Mouse (Mus musculus): ENCODE measurements around the gene Borcs7. TPM values are rescaled to one million over a fixed set of nuclear protein-coding genes. Genes with fewer than 3 reads are reported as not detected.

Gene Borcs7
- polyA plus RNA-seq, 1 experiment, result 0.10 TPM

- H3K9me3 ChIP-seq (ENCODE audit: control insufficient read depth, low read length), result no peaks in the 10 kb centered on the region
- TF ChIP-seq TAL1 (IDR thresholded peaks at IDR 0.05; ENCODE audit: low read length) (no peak), GATA1 (IDR thresholded peaks at IDR 0.05; ENCODE audit: low read length) (no peak)
- H3K36me3 ChIP-seq (ENCODE audit: control insufficient read depth), result no peaks in the 10 kb centered on the region; the same call in 1 of the 2 replicates
- no peak overlapping the region for H3K4me3 ChIP-seq (replicated peaks)
- H3K4me1 ChIP-seq (ENCODE audit: control insufficient read depth), result peaks cover 4% of the 10 kb centered on the region
- peaks cover 19% of the 10 kb centered on the region for H3K27me3 ChIP-seq (ENCODE audit: control insufficient read depth)
Measured at GRCm38 (mm10) chr19:46701156-46701555, 11.4 kb downstream of the Borcs7 start.

- peaks cover 20% of the 10 kb centered on the region for H3K27me3 ChIP-seq (ENCODE audit: control insufficient read depth)
- H3K4me3 ChIP-seq (replicated peaks), result no peak overlapping the region
- TF ChIP-seq TAL1 (IDR thresholded peaks at IDR 0.05; ENCODE audit: low read length), result no peak
- TF ChIP-seq GATA1 (IDR thresholded peaks at IDR 0.05; ENCODE audit: low read length), result no peak
- H3K4me1 ChIP-seq (ENCODE audit: control insufficient read depth), result peaks cover 22% of the 10 kb centered on the region
- no peaks in the 10 kb centered on the region for H3K9me3 ChIP-seq (ENCODE audit: control insufficient read depth, low read length)
- no peaks in the 10 kb centered on the region for H3K36me3 ChIP-seq (ENCODE audit: control insufficient read depth)
Measured at GRCm38 (mm10) chr19:46705779-46706495, 16.2 kb downstream of the Borcs7 start.

- H3K4me3 ChIP-seq (replicated peaks), result peak overlapping the region; percentile 66
- no peaks in the 10 kb centered on the region for H3K36me3 ChIP-seq (ENCODE audit: control insufficient read depth)
- H3K9me3 ChIP-seq (ENCODE audit: control insufficient read depth, low read length), result no peaks in the 10 kb centered on the region
- peaks cover 20% of the 10 kb centered on the region for H3K27me3 ChIP-seq (ENCODE audit: control insufficient read depth)
- H3K4me1 ChIP-seq (ENCODE audit: control insufficient read depth), result peaks cover 22% of the 10 kb centered on the region
- no peak for TF ChIP-seq GATA1 (IDR thresholded peaks at IDR 0.05; ENCODE audit: low read length)
- TF ChIP-seq TAL1 (IDR thresholded peaks at IDR 0.05; ENCODE audit: low read length), result no peak
Measured at GRCm38 (mm10) chr19:46706540-46707295, 17.0 kb downstream of the Borcs7 start.

- Histone ChIP-seq H3K9me3 (ENCODE audit: control insufficient read depth, low read length) (no peaks in the 10 kb centered on the region), H3K4me1 (ENCODE audit: control insufficient read depth) (peaks cover 22% of the 10 kb centered on the region), H3K27me3 (ENCODE audit: control insufficient read depth) (peaks cover 20% of the 10 kb centered on the region), H3K4me3 (replicated peaks) (peak within 1 kb of the TSS; percentile 66), H3K36me3 (ENCODE audit: control insufficient read depth) (no peaks in the 10 kb centered on the region)
- TF ChIP-seq TAL1 (IDR thresholded peaks at IDR 0.05; ENCODE audit: low read length) (no peak), GATA1 (IDR thresholded peaks at IDR 0.05; ENCODE audit: low read length) (no peak)
Measured at GRCm38 (mm10) chr19:46707296-46708151, 17.8 kb downstream of the Borcs7 start, which contains the start of gene As3mt. Gene As3mt, plus strand, starts transcription at chr19:46707458.

DNA sequence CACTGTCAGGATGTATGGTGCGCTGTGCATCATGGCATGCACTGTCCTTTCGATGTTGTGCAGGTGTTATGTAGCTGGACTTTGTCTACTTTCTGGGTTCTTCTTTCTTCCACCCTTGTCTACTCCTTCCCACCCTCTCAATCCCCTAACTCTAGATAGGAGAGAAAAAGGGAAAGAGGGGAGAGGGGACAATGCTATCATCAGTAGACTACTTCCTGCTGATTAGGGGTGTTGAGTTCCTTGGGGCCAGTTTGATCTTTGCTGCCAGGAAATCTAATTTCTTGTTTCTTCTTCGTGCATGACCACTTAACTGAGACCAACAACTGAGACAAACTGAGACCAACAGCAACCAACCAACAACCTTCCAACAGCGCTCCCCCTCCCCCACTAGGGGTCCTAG is 20.9 kb downstream of the Borcs7 start:
- Histone ChIP-seq H3K36me3 (ENCODE audit: control insufficient read depth) (no peaks in the 10 kb centered on the region; the same call in 1 of the 2 replicates), H3K27me3 (ENCODE audit: control insufficient read depth) (peaks cover 5% of the 10 kb centered on the region), H3K4me3 (replicated peaks) (no peak overlapping the region), H3K9me3 (ENCODE audit: control insufficient read depth, low read length) (no peaks in the 10 kb centered on the region), H3K4me1 (ENCODE audit: control insufficient read depth) (peaks cover 21% of the 10 kb centered on the region)
- TF ChIP-seq TAL1 (IDR thresholded peaks at IDR 0.05; ENCODE audit: low read length) (no peak), GATA1 (IDR thresholded peaks at IDR 0.05; ENCODE audit: low read length) (no peak)

DNA sequence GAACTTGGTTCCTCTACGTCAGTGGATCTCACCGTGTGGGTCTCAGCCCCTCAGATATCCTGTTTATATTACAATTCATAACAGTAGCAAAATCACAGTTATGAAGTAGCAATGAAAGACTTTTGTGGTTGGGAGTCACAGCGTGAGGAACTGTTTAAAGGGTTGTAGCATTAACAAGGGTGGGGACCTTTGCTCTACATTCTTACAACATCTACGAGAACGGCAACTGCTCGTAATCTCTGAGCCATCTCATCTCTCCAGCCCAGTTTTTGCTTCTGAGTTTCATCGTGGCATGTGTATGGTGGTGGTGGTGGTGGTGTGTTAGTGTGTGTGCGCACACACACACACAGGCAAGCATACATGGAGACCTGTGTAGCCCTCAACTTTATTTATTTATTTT is 24.5 kb downstream of the Borcs7 start:
- no peaks in the 10 kb centered on the region for H3K27me3 ChIP-seq (ENCODE audit: control insufficient read depth)
- H3K4me1 ChIP-seq (ENCODE audit: control insufficient read depth), result no peaks in the 10 kb centered on the region; the same call in 1 of the 2 replicates
- TF ChIP-seq TAL1 (IDR thresholded peaks at IDR 0.05; ENCODE audit: low read length) (no peak), GATA1 (IDR thresholded peaks at IDR 0.05; ENCODE audit: low read length) (no peak)
- H3K9me3 ChIP-seq (ENCODE audit: control insufficient read depth, low read length), result peaks cover 4% of the 10 kb centered on the region
- H3K4me3 ChIP-seq (replicated peaks), result no peak overlapping the region
- H3K36me3 ChIP-seq (ENCODE audit: control insufficient read depth), result peaks cover 4% of the 10 kb centered on the region; the same call in 1 of the 2 replicates

GRCm38 (mm10) chr19:46715016-46715415 is 25.3 kb downstream of the Borcs7 start:
- Histone ChIP-seq H3K4me3 (replicated peaks) (no peak overlapping the region), H3K9me3 (ENCODE audit: control insufficient read depth, low read length) (peaks cover 4% of the 10 kb centered on the region), H3K36me3 (ENCODE audit: control insufficient read depth) (peaks cover 4% of the 10 kb centered on the region; the same call in 1 of the 2 replicates), H3K27me3 (ENCODE audit: control insufficient read depth) (no peaks in the 10 kb centered on the region), H3K4me1 (ENCODE audit: control insufficient read depth) (no peaks in the 10 kb centered on the region; the same call in 1 of the 2 replicates)
- TF ChIP-seq TAL1 (IDR thresholded peaks at IDR 0.05; ENCODE audit: low read length), result no peak
- no peak for TF ChIP-seq GATA1 (IDR thresholded peaks at IDR 0.05; ENCODE audit: low read length)

DNA sequence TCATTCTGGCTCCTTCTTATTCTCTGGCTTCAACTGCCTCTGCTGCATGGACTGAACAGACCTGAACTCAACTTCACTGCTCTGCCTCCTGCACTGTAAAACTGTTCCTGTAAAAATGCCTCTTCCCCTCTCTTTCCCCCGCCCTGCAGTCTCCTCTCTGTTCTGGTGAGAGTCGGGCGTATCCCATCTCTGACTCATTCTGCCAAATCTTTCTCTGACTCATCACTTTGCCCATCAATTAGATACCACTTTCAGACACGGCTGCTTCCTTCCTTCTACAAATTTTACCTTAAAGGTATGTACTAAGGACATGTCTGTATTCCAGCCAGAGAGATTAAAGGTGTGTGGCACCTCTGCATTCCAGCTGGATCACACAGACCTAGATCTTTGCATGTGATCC is 28.4 kb downstream of the Borcs7 start:
- Histone ChIP-seq H3K4me3 (replicated peaks) (no peak overlapping the region), H3K9me3 (ENCODE audit: control insufficient read depth, low read length) (peaks cover 4% of the 10 kb centered on the region), H3K4me1 (ENCODE audit: control insufficient read depth) (no peaks in the 10 kb centered on the region; the same call in 1 of the 2 replicates), H3K36me3 (ENCODE audit: control insufficient read depth) (peaks cover 7% of the 10 kb centered on the region; the same call in 1 of the 2 replicates), H3K27me3 (ENCODE audit: control insufficient read depth) (no peaks in the 10 kb centered on the region)
- TF ChIP-seq TAL1 (IDR thresholded peaks at IDR 0.05; ENCODE audit: low read length) (no peak), GATA1 (IDR thresholded peaks at IDR 0.05; ENCODE audit: low read length) (no peak)
